Mouse (Mus musculus): ENCODE results near the gene Zfp287. TPM values are rescaled to one million over a fixed set of nuclear protein-coding genes. Genes with fewer than 3 reads are reported as not detected.

Zfp287 gene
- polyA plus RNA-seq, 1 experiment from 2014 or later, result 4.7 TPM

DNA sequence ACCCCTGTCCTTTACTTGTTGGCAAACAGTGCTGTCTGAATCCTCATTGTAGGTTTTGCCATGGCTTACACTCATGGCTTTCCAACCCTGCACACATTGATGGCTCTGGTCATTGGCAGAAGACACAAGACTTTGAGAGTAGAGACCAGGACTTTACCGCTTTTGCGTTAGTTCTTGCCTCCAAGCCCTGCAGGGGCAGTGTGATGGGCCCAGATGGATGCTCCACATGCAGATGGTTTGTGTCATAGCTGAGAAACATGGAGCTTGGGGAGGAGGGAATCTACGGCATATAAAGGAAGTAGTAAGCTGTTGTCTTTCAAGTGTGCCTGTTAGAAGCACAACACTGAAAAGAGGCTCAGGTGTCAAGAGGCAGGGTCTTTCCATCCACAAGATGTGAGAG is 79.6 kb downstream of the Zfp287 start:
- Histone ChIP-seq H3K9ac (ENCODE audit: low read depth, low read length) (no peak overlapping the region), H3K4me3 (ENCODE audit: low read length) (no peak overlapping the region), H3K27me3 (replicated peaks; ENCODE audit: control insufficient read depth, insufficient read depth, low read length) (no peaks in the 10 kb centered on the region), H3K4me1 (ENCODE audit: control insufficient read depth, insufficient read depth, low read length) (peaks cover 6% of the 10 kb centered on the region; the same call in 1 of the 2 replicates), H3K4me2 (ENCODE audit: low read depth, low read length) (no peak overlapping the region), H3K36me3 (ENCODE audit: control insufficient read depth, insufficient read depth, low read length) (peaks cover 3% of the 10 kb centered on the region; the same call in 1 of the 2 replicates), H3K9me3 (ENCODE audit: control insufficient read depth, low read length) (no peaks in the 10 kb centered on the region), H3K27ac (ENCODE audit: low read length) (no peak overlapping the region)
- ATAC-seq, result no peak
- WGBS, result 83% methylated on average over 3 of the region's 3 CpGs

DNA sequence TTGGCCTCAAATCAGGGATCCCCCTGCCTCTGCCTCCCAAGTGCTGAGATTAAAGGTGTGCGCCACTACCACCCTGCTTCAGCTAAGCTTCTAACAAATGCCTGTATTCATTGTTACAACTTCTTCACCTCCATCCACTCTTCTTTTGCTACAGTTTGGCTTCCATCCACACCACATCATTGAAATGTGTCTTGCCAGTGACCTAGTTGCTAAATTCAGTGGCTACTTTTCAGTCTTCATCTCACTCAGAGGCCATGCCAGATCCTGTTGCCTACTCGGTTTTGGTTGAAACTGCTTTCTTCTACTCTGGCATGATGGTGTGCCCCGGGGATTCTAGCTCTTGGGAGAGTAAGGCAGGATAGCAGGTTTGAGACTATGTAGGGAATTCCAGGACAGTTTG is 80.1 kb downstream of the Zfp287 start:
- H3K36me3 ChIP-seq (ENCODE audit: control insufficient read depth, insufficient read depth, low read length), result peaks cover 3% of the 10 kb centered on the region; the same call in 1 of the 2 replicates
- H3K4me2 ChIP-seq (ENCODE audit: low read depth, low read length), result no peak overlapping the region
- H3K4me1 ChIP-seq (ENCODE audit: control insufficient read depth, insufficient read depth, low read length), result peaks cover 9% of the 10 kb centered on the region
- 94% methylated on average over 3 of the region's 3 CpGs for WGBS
- H3K27me3 ChIP-seq (replicated peaks; ENCODE audit: control insufficient read depth, insufficient read depth, low read length), result no peaks in the 10 kb centered on the region
- H3K27ac ChIP-seq (ENCODE audit: low read length), result no peak overlapping the region
- no peak for ATAC-seq
- H3K9me3 ChIP-seq (ENCODE audit: control insufficient read depth, low read length), result no peaks in the 10 kb centered on the region
- H3K9ac ChIP-seq (ENCODE audit: low read depth, low read length), result no peak overlapping the region
- H3K4me3 ChIP-seq (ENCODE audit: low read length), result no peak overlapping the region

Other genes starting within 250 kb of the Zfp287 start
- 6.8 and 17.9 TPM in 2 replicates for gene Cenpv, start 192.6 kb downstream of the Zfp287 start, polyA plus RNA-seq (2015; fragmentation: Nextera tagmentation; extraction: Ambion mirVana)
- 2,570 and 2,643 TPM in 2 replicates for gene Ubb, start 180.7 kb downstream of the Zfp287 start, polyA plus RNA-seq (2015; fragmentation: Nextera tagmentation; extraction: Ambion mirVana)
- gene Trpv2, start 157.4 kb downstream of the Zfp287 start, polyA plus RNA-seq (2015; fragmentation: Nextera tagmentation; extraction: Ambion mirVana), result 11.0 and 11.2 TPM in 2 replicates
- gene Lrrc75a, start 83.4 kb downstream of the Zfp287 start, polyA plus RNA-seq (2015; fragmentation: Nextera tagmentation; extraction: Ambion mirVana), result 14.1 and 23.8 TPM in 2 replicates
- gene Mmgt2, start 83.2 kb downstream of the Zfp287 start, polyA plus RNA-seq (2015; fragmentation: Nextera tagmentation; extraction: Ambion mirVana), result 82.9 and 86.3 TPM in 2 replicates
- gene Gm10428, start 21.2 kb upstream of the Zfp287 start, polyA plus RNA-seq (2015; fragmentation: Nextera tagmentation; extraction: Ambion mirVana), result not detected in 2 replicates
- gene Zfp286, start 57.6 kb upstream of the Zfp287 start, polyA plus RNA-seq (2015; fragmentation: Nextera tagmentation; extraction: Ambion mirVana), result 7.9 and 10.5 TPM in 2 replicates
- gene Trim16, start 88.3 kb upstream of the Zfp287 start, polyA plus RNA-seq (2015; fragmentation: Nextera tagmentation; extraction: Ambion mirVana), result 13.3 and 13.5 TPM in 2 replicates
- gene Fbxw10, start 115.2 kb upstream of the Zfp287 start, polyA plus RNA-seq (2015; fragmentation: Nextera tagmentation; extraction: Ambion mirVana), result 0.24 and 0.43 TPM in 2 replicates
- gene Tvp23b, start 147.6 kb upstream of the Zfp287 start, polyA plus RNA-seq (2015; fragmentation: Nextera tagmentation; extraction: Ambion mirVana), result 89.8 and 90.2 TPM in 2 replicates
- gene Cdrt4, start 219.3 kb upstream of the Zfp287 start, polyA plus RNA-seq (2015; fragmentation: Nextera tagmentation; extraction: Ambion mirVana), result 0.33 TPM in 1 of 2 replicates, not detected in the other